Mouse (Mus musculus) midbrain, embryonic 14.5 days (tissue): ENCODE results near the gene 2900026A02Rik. TPM values are rescaled to one million over a fixed set of nuclear protein-coding genes. Genes with fewer than 3 reads are reported as not detected.

ENCODE experiments used
- ATAC-seq: fragments of 200-750 bp; cut with Nextera tagmentation; 2 replicates; pipeline ENCODE4 v1.8.0; 2017; ENCODE audit warnings: moderate number of reproducible peaks, moderate library complexity; ENCODE audit not compliant: low FRiP score, low TSS enrichment
- DNase-seq: peaks from one replicate; pipeline ENCODE4 v3.0.0-alpha.2; 2015
- H3K27ac ChIP-seq: fragments of 300-500 bp; sonication (generic); replicated peaks from 2 replicates; pipeline ENCODE4 v1.5.1; 2014; ENCODE audit warnings: mild to moderate bottlenecking, low read depth, low read length, moderate library complexity
- H3K27me3 ChIP-seq: fragments of 300-500 bp; sonication (generic); 2 replicates; pipeline ENCODE4 v1.6.1; 2014; ENCODE audit warnings: low read length, control low read depth, mixed read lengths; ENCODE audit not compliant: control insufficient read depth, insufficient read depth
- H3K36me3 ChIP-seq: fragments of 300-500 bp; sonication (generic); 2 replicates; pipeline ENCODE4 v1.6.1; 2014; ENCODE audit warnings: low read length, control low read depth; ENCODE audit not compliant: control insufficient read depth, insufficient read depth
- H3K4me1 ChIP-seq: fragments of 300-500 bp; sonication (generic); 2 replicates; pipeline ENCODE4 v1.6.1; 2014; ENCODE audit warnings: mild to moderate bottlenecking, antibody characterized with exemption, low read length, control low read depth; ENCODE audit not compliant: control insufficient read depth, insufficient read depth
- H3K4me2 ChIP-seq: fragments of 300-500 bp; sonication (generic); 2 replicates; pipeline ENCODE4 v1.6.1; 2014; ENCODE audit warnings: mild to moderate bottlenecking, low read length, moderate library complexity
- H3K4me3 ChIP-seq: fragments of 300-500 bp; sonication (generic); replicated peaks from 2 replicates; pipeline ENCODE4 v1.5.1; 2014; ENCODE audit warnings: low read depth, low read length
- H3K9ac ChIP-seq: fragments of 300-500 bp; sonication (generic); replicated peaks from 2 replicates; pipeline ENCODE4 v1.6.1; 2014; ENCODE audit warnings: mild to moderate bottlenecking, low read length, moderate library complexity
- H3K9me3 ChIP-seq: fragments of 300-500 bp; sonication (generic); 2 replicates; pipeline ENCODE4 v1.6.1; 2016; ENCODE audit warnings: low read length, control low read depth, mixed read lengths; ENCODE audit not compliant: control insufficient read depth
- WGBS: fragments of 180-500 bp; shearing (Covaris S2); extraction: QIAGEN DNeasy Blood & Tissue Kit; methylation state at CpG from one replicate; pipeline ENCODE4 v1.1.7; 2014; 5-methylcytosine and 5-hydroxymethylcytosine counted together
- polyA plus RNA-seq: library from polyadenylated mRNA; unstranded; fragments of >200 nt; fragmentation: Nextera tagmentation; extraction: Ambion mirVana; gene quantifications from 2 replicates; pipeline ENCODE4 v1.2.1, GENCODE M21; 2014

2900026A02Rik gene
- polyA plus RNA-seq, 1 experiment from 2014 or later = 2.1 TPM

GRCm38 (mm10) chr5:113090077-113090690 lies 130.9 kb downstream of the 2900026A02Rik start:
- no peaks in the 10 kb centered on the region for H3K36me3 ChIP-seq
- no peak for DNase-seq
- H3K9ac ChIP-seq = no peak overlapping the region
- no peaks in the 10 kb centered on the region for H3K4me1 ChIP-seq
- no peak overlapping the region for H3K4me2 ChIP-seq
- H3K27me3 ChIP-seq = no peaks in the 10 kb centered on the region
- H3K4me3 ChIP-seq = no peak overlapping the region
- H3K9me3 ChIP-seq = no peaks in the 10 kb centered on the region
- 89% methylated on average over 24 of the region's 24 CpGs for WGBS
- no peak overlapping the region for H3K27ac ChIP-seq
- no peak for ATAC-seq

GRCm38 (mm10) chr5:113087465-113087864 lies 133.6 kb downstream of the 2900026A02Rik start:
- no peak for DNase-seq
- no peak overlapping the region for H3K4me2 ChIP-seq
- no peaks in the 10 kb centered on the region for H3K4me1 ChIP-seq
- no peak overlapping the region for H3K9ac ChIP-seq
- no peak for ATAC-seq
- no peaks in the 10 kb centered on the region for H3K27me3 ChIP-seq
- no peak overlapping the region for H3K27ac ChIP-seq
- H3K9me3 ChIP-seq = no peaks in the 10 kb centered on the region
- WGBS = 84% methylated on average over 2 of the region's 2 CpGs
- H3K4me3 ChIP-seq = no peak overlapping the region
- no peaks in the 10 kb centered on the region for H3K36me3 ChIP-seq

- DNase-seq (no peak), ATAC-seq (no peak)
- H3K9ac ChIP-seq = no peak overlapping the region
- H3K27ac ChIP-seq = no peak overlapping the region
- H3K4me3 ChIP-seq = no peak overlapping the region
- WGBS = 58% methylated on average over 4 of the region's 4 CpGs
- no peaks in the 10 kb centered on the region for H3K9me3 ChIP-seq
- no peaks in the 10 kb centered on the region for H3K4me1 ChIP-seq
- no peak overlapping the region for H3K4me2 ChIP-seq
- H3K27me3 ChIP-seq = no peaks in the 10 kb centered on the region
- no peaks in the 10 kb centered on the region for H3K36me3 ChIP-seq
Measured at GRCm38 (mm10) chr5:113086990-113087389, 134.0 kb downstream of the 2900026A02Rik start.

GRCm38 (mm10) chr5:113086439-113086838 lies 134.6 kb downstream of the 2900026A02Rik start:
- Histone ChIP-seq H3K4me1 (no peaks in the 10 kb centered on the region), H3K4me3 (no peak overlapping the region), H3K9ac (no peak overlapping the region), H3K27me3 (no peaks in the 10 kb centered on the region), H3K27ac (no peak overlapping the region), H3K36me3 (no peaks in the 10 kb centered on the region), H3K4me2 (no peak overlapping the region), H3K9me3 (no peaks in the 10 kb centered on the region)
- no peak for DNase-seq
- 70% methylated on average over 12 of the region's 12 CpGs for WGBS
- ATAC-seq = no peak

- DNase-seq (no peak), ATAC-seq (no peak)
- Histone ChIP-seq H3K4me2 (no peak overlapping the region), H3K9me3 (no peaks in the 10 kb centered on the region), H3K36me3 (no peaks in the 10 kb centered on the region), H3K27me3 (no peaks in the 10 kb centered on the region), H3K9ac (no peak overlapping the region), H3K4me3 (no peak overlapping the region), H3K27ac (no peak overlapping the region), H3K4me1 (no peaks in the 10 kb centered on the region)
- WGBS = 70% methylated on average over 2 of the region's 2 CpGs
Measured at GRCm38 (mm10) chr5:113085931-113086330, 135.1 kb downstream of the 2900026A02Rik start.

- Histone ChIP-seq H3K9me3 (no peaks in the 10 kb centered on the region), H3K36me3 (no peaks in the 10 kb centered on the region), H3K4me1 (no peaks in the 10 kb centered on the region), H3K4me2 (no peak overlapping the region), H3K27me3 (no peaks in the 10 kb centered on the region), H3K4me3 (no peak overlapping the region), H3K27ac (no peak overlapping the region), H3K9ac (no peak overlapping the region)
- WGBS = 89% methylated on average over 2 of the region's 2 CpGs
- no peak for DNase-seq
- ATAC-seq = no peak
Measured at GRCm38 (mm10) chr5:113084309-113084708, 136.7 kb downstream of the 2900026A02Rik start.

- Histone ChIP-seq H3K4me3 (no peak overlapping the region), H3K4me2 (no peak overlapping the region), H3K27ac (no peak overlapping the region), H3K4me1 (no peaks in the 10 kb centered on the region), H3K27me3 (no peaks in the 10 kb centered on the region), H3K36me3 (no peaks in the 10 kb centered on the region), H3K9ac (no peak overlapping the region), H3K9me3 (no peaks in the 10 kb centered on the region)
- ATAC-seq (no peak), DNase-seq (no peak)
- 70% methylated on average over 19 of the region's 19 CpGs for WGBS
Measured at GRCm38 (mm10) chr5:113082356-113083168, 138.5 kb downstream of the 2900026A02Rik start.

GRCm38 (mm10) chr5:113081439-113081838 lies 139.6 kb downstream of the 2900026A02Rik start, which contains the start of gene Crybb3:
Gene Crybb3, minus strand, starts transcription at chr5:113081584.
- H3K4me1 ChIP-seq = no peaks in the 10 kb centered on the region
- DNase-seq (no peak), ATAC-seq (no peak)
- H3K9ac ChIP-seq = no peak within 1 kb of the TSS
- H3K4me3 ChIP-seq = no peak within 1 kb of the TSS
- no peak within 1 kb of the TSS for H3K27ac ChIP-seq
- 92% methylated on average over 8 of the region's 8 CpGs for WGBS
- no peaks in the 10 kb centered on the region for H3K27me3 ChIP-seq
- H3K9me3 ChIP-seq = no peaks in the 10 kb centered on the region
- no peak within 1 kb of the TSS for H3K4me2 ChIP-seq
- H3K36me3 ChIP-seq = no peaks in the 10 kb centered on the region

GRCm38 (mm10) chr5:113081020-113081419 lies 140.0 kb downstream of the 2900026A02Rik start:
- 92% methylated on average over 9 of the region's 9 CpGs for WGBS
- no peaks in the 10 kb centered on the region for H3K9me3 ChIP-seq
- DNase-seq (no peak), ATAC-seq (no peak)
- no peak overlapping the region for H3K27ac ChIP-seq
- H3K4me1 ChIP-seq = no peaks in the 10 kb centered on the region
- no peak overlapping the region for H3K4me3 ChIP-seq
- no peaks in the 10 kb centered on the region for H3K27me3 ChIP-seq
- no peak overlapping the region for H3K4me2 ChIP-seq
- H3K9ac ChIP-seq = no peak overlapping the region
- no peaks in the 10 kb centered on the region for H3K36me3 ChIP-seq
